Mouse (Mus musculus) forebrain, embryonic 12.5 days (tissue): ENCODE measurements around the gene Cys1. TPM values are rescaled to one million over a fixed set of nuclear protein-coding genes. Genes with fewer than 3 reads are reported as not detected.
A peak's percentile ranks its signal among the peaks of the same experiment; 100 is the strongest.
"Not testable (repeated sequence)": the region's sequence is repeated elsewhere in the genome, so short reads cannot be mapped to it uniquely, and the experiment has no call there.

Experiments
- ATAC-seq: fragments of 200-750 bp; cut with Nextera tagmentation; 2 replicates; pipeline ENCODE4 v1.8.0; 2017; ENCODE audit warnings: moderate TSS enrichment; ENCODE audit not compliant: low FRiP score
- H3K27ac ChIP-seq: fragments of 300-500 bp; sonication (generic); 2 replicates; pipeline ENCODE4 v1.5.1; 2016; ENCODE audit warnings: mild to moderate bottlenecking
- H3K27me3 ChIP-seq: fragments of 300-500 bp; sonication (generic); 2 replicates; pipeline ENCODE4 v1.6.1; 2016; ENCODE audit warnings: mild to moderate bottlenecking
- H3K36me3 ChIP-seq: fragments of 300-500 bp; sonication (generic); replicated peaks from 2 replicates; pipeline ENCODE4 v1.6.1; 2016; ENCODE audit warnings: mild to moderate bottlenecking
- H3K4me1 ChIP-seq: fragments of 300-500 bp; sonication (generic); 2 replicates; pipeline ENCODE4 v1.6.1; 2016
- H3K4me2 ChIP-seq: fragments of 300-500 bp; sonication (generic); 2 replicates; pipeline ENCODE4 v1.6.1; 2016; ENCODE audit warnings: mild to moderate bottlenecking, moderate library complexity
- H3K4me3 ChIP-seq: fragments of 300-500 bp; sonication (generic); replicated peaks from 2 replicates; pipeline ENCODE4 v1.5.1; 2016; ENCODE audit warnings: mild to moderate bottlenecking
- H3K9ac ChIP-seq: fragments of 300-500 bp; sonication (generic); 2 replicates; pipeline ENCODE4 v1.6.1; 2016; ENCODE audit warnings: mild to moderate bottlenecking
- H3K9me3 ChIP-seq: fragments of 300-500 bp; sonication (generic); 2 replicates; pipeline ENCODE4 v1.6.1; 2016
- WGBS: fragments of 180-500 bp; shearing (Covaris S2); methylation state at CpG from one replicate; pipeline ENCODE4 v1.1.7; 2016; 5-methylcytosine and 5-hydroxymethylcytosine counted together
- polyA plus RNA-seq: library from polyadenylated mRNA; unstranded; fragments of >200 nt; fragmentation: Nextera tagmentation; extraction: Ambion mirVana; gene quantifications from 2 replicates; pipeline ENCODE4 v1.2.1, GENCODE M21; 2016

The Cys1 gene
- polyA plus RNA-seq, 1 experiment from 2014 or later: 1.0 TPM

GRCm38 (mm10) chr12:24708824-24709218 is 27.2 kb upstream of the Cys1 start:
- Histone ChIP-seq H3K27ac (peak overlapping the region; percentile 79), H3K4me1 (peaks cover 54% of the 10 kb centered on the region), H3K27me3 (no peaks in the 10 kb centered on the region), H3K36me3 (peaks cover 32% of the 10 kb centered on the region), H3K9ac (peak overlapping the region; percentile 89), H3K4me3 (peak overlapping the region; percentile 82), H3K9me3 (no peaks in the 10 kb centered on the region), H3K4me2 (peak overlapping the region; percentile 71)
- ATAC-seq: no peak
- under 1% methylated on average over 17 of the region's 17 CpGs for WGBS

- peaks cover 29% of the 10 kb centered on the region for H3K36me3 ChIP-seq
- under 1% methylated on average over 83 of the region's 83 CpGs for WGBS
- H3K27ac ChIP-seq: peak within 1 kb of the TSS; percentile 79
- H3K4me3 ChIP-seq: peak within 1 kb of the TSS; percentile 82
- H3K9me3 ChIP-seq: no peaks in the 10 kb centered on the region
- H3K9ac ChIP-seq: peak within 1 kb of the TSS; percentile 89
- peaks cover 54% of the 10 kb centered on the region for H3K4me1 ChIP-seq
- peak; percentile 92 for ATAC-seq
- peak within 1 kb of the TSS; percentile 71 for H3K4me2 ChIP-seq
- H3K27me3 ChIP-seq: no peaks in the 10 kb centered on the region
These were observed 26.6 kb upstream of the Cys1 start, which contains the start of gene Rrm2 for GRCm38 (mm10) chr12:24707954-24708823. TSS of gene Rrm2 (plus strand) at chr12:24708241.

- H3K36me3 ChIP-seq: peaks cover 22% of the 10 kb centered on the region
- no peaks in the 10 kb centered on the region for H3K9me3 ChIP-seq
- WGBS: 0% methylated on average over 9 of the region's 9 CpGs
- H3K27ac ChIP-seq: peak overlapping the region; percentile 79; the same call in 1 of the 2 replicates
- H3K9ac ChIP-seq: peak overlapping the region; percentile 89
- H3K27me3 ChIP-seq: no peaks in the 10 kb centered on the region
- H3K4me2 ChIP-seq: peak overlapping the region; percentile 71
- no peak; the same call in 1 of the 2 replicates for ATAC-seq
- H3K4me3 ChIP-seq: peak overlapping the region; percentile 82
- H3K4me1 ChIP-seq: peaks cover 50% of the 10 kb centered on the region
These were observed 25.8 kb upstream of the Cys1 start for GRCm38 (mm10) chr12:24707480-24707802.

GRCm38 (mm10) chr12:24706764-24707479 is 25.3 kb upstream of the Cys1 start:
- WGBS: under 1% methylated on average over 27 of the region's 27 CpGs
- Histone ChIP-seq H3K9ac (peak overlapping the region; percentile 89), H3K27ac (peak overlapping the region; percentile 79; the same call in 1 of the 2 replicates), H3K27me3 (no peaks in the 10 kb centered on the region), H3K9me3 (no peaks in the 10 kb centered on the region), H3K4me1 (peaks cover 45% of the 10 kb centered on the region), H3K4me3 (peak overlapping the region; percentile 82), H3K4me2 (peak overlapping the region; percentile 71), H3K36me3 (peaks cover 16% of the 10 kb centered on the region)
- peak; percentile 30; the same call in 1 of the 2 replicates for ATAC-seq

- no peak overlapping the region for H3K4me3 ChIP-seq
- ATAC-seq: no peak
- H3K9ac ChIP-seq: no peak overlapping the region
- 82% methylated on average over 15 of the region's 15 CpGs for WGBS
- H3K27me3 ChIP-seq: no peaks in the 10 kb centered on the region
- no peak overlapping the region for H3K4me2 ChIP-seq
- no peak overlapping the region for H3K27ac ChIP-seq
- H3K36me3 ChIP-seq: peaks cover 4% of the 10 kb centered on the region; the same call in 1 of the 2 replicates
- no peaks in the 10 kb centered on the region for H3K9me3 ChIP-seq
- peaks cover 33% of the 10 kb centered on the region for H3K4me1 ChIP-seq
These were observed 24.1 kb upstream of the Cys1 start for GRCm38 (mm10) chr12:24705502-24706263.

- no peaks in the 10 kb centered on the region for H3K27me3 ChIP-seq
- no peak overlapping the region for H3K27ac ChIP-seq
- H3K4me3 ChIP-seq: no peak overlapping the region
- no peak overlapping the region for H3K4me2 ChIP-seq
- no peaks in the 10 kb centered on the region for H3K36me3 ChIP-seq
- H3K4me1 ChIP-seq: peaks cover 15% of the 10 kb centered on the region
- no peak for ATAC-seq
- no peaks in the 10 kb centered on the region for H3K9me3 ChIP-seq
- 88% methylated on average over 3 of the region's 3 CpGs for WGBS
- H3K9ac ChIP-seq: no peak overlapping the region
These were observed 21.4 kb upstream of the Cys1 start for GRCm38 (mm10) chr12:24703013-24703412.

GRCm38 (mm10) chr12:24701621-24702020 is 20.0 kb upstream of the Cys1 start:
- ATAC-seq, H3K9ac ChIP-seq, H3K36me3 ChIP-seq, H3K4me1 ChIP-seq, H3K9me3 ChIP-seq, H3K27me3 ChIP-seq, H3K4me2 ChIP-seq, H3K27ac ChIP-seq, H3K4me3 ChIP-seq: not testable (repeated sequence)
- WGBS: 89% methylated on average over 9 of the region's 9 CpGs

GRCm38 (mm10) chr12:24699578-24699977 is 18.0 kb upstream of the Cys1 start:
- peaks cover 3% of the 10 kb centered on the region; the same call in 1 of the 2 replicates for H3K4me1 ChIP-seq
- H3K9ac ChIP-seq: no peak overlapping the region
- no peak for ATAC-seq
- no peak overlapping the region for H3K4me2 ChIP-seq
- H3K9me3 ChIP-seq: no peaks in the 10 kb centered on the region
- no peak overlapping the region for H3K27ac ChIP-seq
- H3K4me3 ChIP-seq: no peak overlapping the region
- H3K27me3 ChIP-seq: peaks cover 4% of the 10 kb centered on the region; the same call in 1 of the 2 replicates
- 81% methylated on average over 10 of the region's 10 CpGs for WGBS
- no peaks in the 10 kb centered on the region for H3K36me3 ChIP-seq

GRCm38 (mm10) chr12:24698514-24698913 is 16.9 kb upstream of the Cys1 start:
- peaks cover 4% of the 10 kb centered on the region; the same call in 1 of the 2 replicates for H3K27me3 ChIP-seq

GRCm38 (mm10) chr12:24697484-24698204 is 16.0 kb upstream of the Cys1 start:
- no peak overlapping the region; the same call in 1 of the 2 replicates for H3K4me2 ChIP-seq

More at GRCm38 (mm10) chr12:24698514-24698913, 16.9 kb upstream of the Cys1 start:
- Histone ChIP-seq H3K27ac (no peak overlapping the region), H3K4me1 (peaks cover 3% of the 10 kb centered on the region; the same call in 1 of the 2 replicates), H3K9ac (no peak overlapping the region), H3K36me3 (no peaks in the 10 kb centered on the region), H3K4me2 (no peak overlapping the region), H3K4me3 (no peak overlapping the region), H3K9me3 (no peaks in the 10 kb centered on the region)
- WGBS: 81% methylated on average over 3 of the region's 3 CpGs
- no peak for ATAC-seq

More at GRCm38 (mm10) chr12:24697484-24698204, 16.0 kb upstream of the Cys1 start:
- 59% methylated on average over 8 of the region's 8 CpGs for WGBS
- no peaks in the 10 kb centered on the region for H3K36me3 ChIP-seq
- peaks cover 3% of the 10 kb centered on the region; the same call in 1 of the 2 replicates for H3K4me1 ChIP-seq
- ATAC-seq: peak; percentile 57; the same call in 1 of the 2 replicates
- no peak overlapping the region for H3K9ac ChIP-seq
- H3K27me3 ChIP-seq: peaks cover 4% of the 10 kb centered on the region; the same call in 1 of the 2 replicates
- no peaks in the 10 kb centered on the region for H3K9me3 ChIP-seq
- no peak overlapping the region for H3K27ac ChIP-seq
- no peak overlapping the region for H3K4me3 ChIP-seq
